Mouse (Mus musculus) urinary bladder, postnatal 10 days (tissue): ENCODE data around the gene Hcrt.
"Not testable (repeated sequence)": the region's sequence is repeated elsewhere in the genome, so short reads cannot be mapped to it uniquely, and the experiment has no call there.

Experiments
- DNase-seq: peaks from one replicate; pipeline ENCODE4 v3.0.0; 2022; ENCODE audit warnings: low spot score

Hcrt gene

GRCm38 (mm10) chr11:100762831-100763230 lies at the start of gene Hcrt:
Hcrt (minus strand) TSS chr11:100762931.
- no peak for DNase-seq

GRCm38 (mm10) chr11:100811132-100811531 lies 48.4 kb upstream of the Hcrt start:
- no peak for DNase-seq

GRCm38 (mm10) chr11:100810516-100810915 lies 47.8 kb upstream of the Hcrt start:
- no peak for DNase-seq

- DNase-seq, result no peak
Measured at GRCm38 (mm10) chr11:100806380-100807305, 43.9 kb upstream of the Hcrt start.

- DNase-seq, result no peak
Measured at GRCm38 (mm10) chr11:100805535-100805934, 42.8 kb upstream of the Hcrt start.

GRCm38 (mm10) chr11:100804409-100804808 lies 41.7 kb upstream of the Hcrt start:
- DNase-seq, result no peak

GRCm38 (mm10) chr11:100799426-100799825 lies 36.7 kb upstream of the Hcrt start:
- DNase-seq, result no peak

GRCm38 (mm10) chr11:100796585-100796984 lies 33.9 kb upstream of the Hcrt start:
- no peak for DNase-seq

GRCm38 (mm10) chr11:100795386-100795785 lies 32.7 kb upstream of the Hcrt start:
- DNase-seq, result no peak

GRCm38 (mm10) chr11:100791457-100792049 lies 28.8 kb upstream of the Hcrt start:
- no peak for DNase-seq

- DNase-seq, result not testable (repeated sequence)
Measured at GRCm38 (mm10) chr11:100790644-100791043, 27.9 kb upstream of the Hcrt start.

GRCm38 (mm10) chr11:100789702-100790101 lies 27.0 kb upstream of the Hcrt start:
- DNase-seq, result no peak

- no peak for DNase-seq
Measured at GRCm38 (mm10) chr11:100785774-100786173, 23.0 kb upstream of the Hcrt start.

- DNase-seq, result no peak
Measured at GRCm38 (mm10) chr11:100784286-100784685, 21.6 kb upstream of the Hcrt start.

GRCm38 (mm10) chr11:100782568-100782967 lies 19.8 kb upstream of the Hcrt start:
- DNase-seq, result no peak

GRCm38 (mm10) chr11:100781763-100782475 lies 19.2 kb upstream of the Hcrt start:
- no peak for DNase-seq

GRCm38 (mm10) chr11:100780247-100780646 lies 17.5 kb upstream of the Hcrt start:
- no peak for DNase-seq

GRCm38 (mm10) chr11:100778069-100778468 lies 15.3 kb upstream of the Hcrt start:
- no peak for DNase-seq

GRCm38 (mm10) chr11:100775921-100776320 lies 13.2 kb upstream of the Hcrt start:
- no peak for DNase-seq

- DNase-seq, result no peak
Measured at GRCm38 (mm10) chr11:100774261-100774660, 11.5 kb upstream of the Hcrt start.

GRCm38 (mm10) chr11:100770646-100771408 lies 8.1 kb upstream of the Hcrt start, which contains the start of gene Ghdc:
Ghdc (minus strand) TSS chr11:100770957.
- no peak for DNase-seq

- DNase-seq, result no peak
Measured at GRCm38 (mm10) chr11:100769980-100770379, 7.2 kb upstream of the Hcrt start.
